Mouse (Mus musculus): ENCODE data around the gene Prim1.

GRCm38 (mm10) chr10:127975503-127975902, 39.5 kb upstream of the Prim1 start:
- TF ChIP-seq POLR2A (IDR thresholded peaks at IDR 0.05; ENCODE audit: borderline replicate concordance, extremely low read depth, insufficient read depth, insufficient read length, poor library complexity, severe bottlenecking) (no peak), CTCF (IDR thresholded peaks at IDR 0.05; ENCODE audit: borderline replicate concordance, extremely low read depth, insufficient read depth, insufficient read length) (no peak)
